Mouse (Mus musculus): ENCODE data around the gene Crtam.

DNA sequence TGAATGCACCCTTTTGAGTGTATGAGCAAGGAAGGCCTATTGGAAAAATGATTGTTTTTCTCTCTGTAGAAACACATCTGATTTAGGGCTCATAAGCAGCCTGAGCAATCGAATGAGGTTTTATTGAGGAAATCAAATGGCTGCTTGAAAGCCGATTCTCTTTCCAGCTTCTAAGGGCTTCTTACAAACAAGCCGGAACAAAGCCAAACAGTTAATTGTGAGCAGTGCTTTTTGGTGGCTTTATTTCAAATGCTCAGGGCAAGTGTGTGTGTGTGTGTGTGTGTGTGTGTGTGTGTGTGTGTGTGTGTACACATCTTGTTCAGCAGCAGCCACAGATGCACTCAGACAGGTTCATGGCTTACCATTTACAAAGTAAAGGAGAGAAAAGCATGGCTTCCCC, 43.0 kb downstream of the Crtam start:
- TF ChIP-seq CTCF (conservative IDR thresholded peaks at IDR 0.05; ENCODE audit: insufficient read depth, insufficient read length, low read depth, low read length) = no peak
- no peak for TF ChIP-seq POLR2A (IDR thresholded peaks at IDR 0.05; ENCODE audit: low read depth, low read length)
